Mouse (Mus musculus): Measurements from ENCODE around the gene Nr1h4. TPM values are rescaled to one million over a fixed set of nuclear protein-coding genes. Genes with fewer than 3 reads are reported as not detected.
A peak's percentile ranks its signal among the peaks of the same experiment; 100 is the strongest.

The Nr1h4 gene
- polyA plus RNA-seq, 1 experiment from 2014 or later = not detected

- 88% methylated on average over 3 of the region's 3 CpGs for WGBS
- no peak overlapping the region for H3K27ac ChIP-seq (ENCODE audit: low read depth, low read length)
- DNase-seq (ENCODE audit: low spot score) (no peak), ATAC-seq (ENCODE audit: insufficient read depth, low FRiP score, low TSS enrichment) (no peak)
- no peak overlapping the region for H3K9ac ChIP-seq (ENCODE audit: low read length)
- no peaks in the 10 kb centered on the region for H3K9me3 ChIP-seq (ENCODE audit: control insufficient read depth, low read length)
- H3K36me3 ChIP-seq (ENCODE audit: control insufficient read depth, insufficient read depth, low read length) = no peaks in the 10 kb centered on the region
- H3K27me3 ChIP-seq (ENCODE audit: control insufficient read depth, insufficient read depth, low read length) = no peaks in the 10 kb centered on the region
- H3K4me2 ChIP-seq (ENCODE audit: low read depth) = no peak overlapping the region
- no peaks in the 10 kb centered on the region for H3K4me1 ChIP-seq (ENCODE audit: control insufficient read depth, insufficient read depth, low read length)
- no peak overlapping the region for H3K4me3 ChIP-seq (ENCODE audit: low read depth, low read length)
Observed at GRCm38 (mm10) chr10:89458770-89459169, 74.6 kb downstream of the Nr1h4 start.

GRCm38 (mm10) chr10:89453794-89454193, 79.6 kb downstream of the Nr1h4 start:
- 89% methylated on average over 3 of the region's 3 CpGs for WGBS
- H3K4me3 ChIP-seq (ENCODE audit: low read depth, low read length) = no peak overlapping the region
- no peak for DNase-seq (ENCODE audit: low spot score)
- no peak overlapping the region for H3K4me2 ChIP-seq (ENCODE audit: low read depth)
- H3K27me3 ChIP-seq (ENCODE audit: control insufficient read depth, insufficient read depth, low read length) = no peaks in the 10 kb centered on the region
- no peak overlapping the region for H3K27ac ChIP-seq (ENCODE audit: low read depth, low read length)
- no peaks in the 10 kb centered on the region for H3K4me1 ChIP-seq (ENCODE audit: control insufficient read depth, insufficient read depth, low read length)
- H3K9me3 ChIP-seq (ENCODE audit: control insufficient read depth, low read length) = no peaks in the 10 kb centered on the region
- no peak for ATAC-seq (ENCODE audit: insufficient read depth, low FRiP score, low TSS enrichment)
- no peak overlapping the region for H3K9ac ChIP-seq (ENCODE audit: low read length)
- H3K36me3 ChIP-seq (ENCODE audit: control insufficient read depth, insufficient read depth, low read length) = no peaks in the 10 kb centered on the region

- H3K27me3 ChIP-seq (ENCODE audit: control insufficient read depth, insufficient read depth, low read length) = no peaks in the 10 kb centered on the region
- H3K36me3 ChIP-seq (ENCODE audit: control insufficient read depth, insufficient read depth, low read length) = no peaks in the 10 kb centered on the region
- no peak overlapping the region for H3K9ac ChIP-seq (ENCODE audit: low read length)
- H3K27ac ChIP-seq (ENCODE audit: low read depth, low read length) = no peak overlapping the region
- no peaks in the 10 kb centered on the region for H3K9me3 ChIP-seq (ENCODE audit: control insufficient read depth, low read length)
- no peak for DNase-seq (ENCODE audit: low spot score)
- H3K4me3 ChIP-seq (ENCODE audit: low read depth, low read length) = no peak overlapping the region
- no peak overlapping the region for H3K4me2 ChIP-seq (ENCODE audit: low read depth)
- no peak for ATAC-seq (ENCODE audit: insufficient read depth, low FRiP score, low TSS enrichment)
- no peaks in the 10 kb centered on the region for H3K4me1 ChIP-seq (ENCODE audit: control insufficient read depth, insufficient read depth, low read length)
- WGBS = 84% methylated on average over 15 of the region's 15 CpGs
Observed at GRCm38 (mm10) chr10:89453068-89453641, 80.2 kb downstream of the Nr1h4 start.

DNA sequence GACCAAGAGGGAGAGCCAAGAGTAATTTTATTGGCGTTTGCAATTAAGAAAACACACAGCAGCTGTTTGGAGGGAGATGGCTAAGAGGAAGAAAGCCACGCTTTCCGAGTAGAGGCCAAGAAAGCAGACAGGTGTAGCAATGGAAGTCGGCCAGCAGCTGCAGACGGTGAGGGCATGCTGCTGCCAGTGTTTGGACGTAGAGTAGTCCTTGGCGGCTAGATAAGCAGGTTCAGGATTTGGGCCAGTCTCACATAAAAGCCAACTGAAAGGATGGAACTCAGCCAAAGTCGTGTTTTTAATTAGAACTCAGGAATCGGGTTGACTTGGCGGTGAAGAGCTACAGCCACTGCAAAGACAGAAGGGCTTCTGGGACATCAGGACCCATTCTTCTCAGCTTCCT, 83.0 kb downstream of the Nr1h4 start:
- Histone ChIP-seq H3K4me2 (ENCODE audit: low read depth) (no peak overlapping the region), H3K4me1 (ENCODE audit: control insufficient read depth, insufficient read depth, low read length) (no peaks in the 10 kb centered on the region), H3K9me3 (ENCODE audit: control insufficient read depth, low read length) (no peaks in the 10 kb centered on the region), H3K36me3 (ENCODE audit: control insufficient read depth, insufficient read depth, low read length) (no peaks in the 10 kb centered on the region), H3K4me3 (ENCODE audit: low read depth, low read length) (no peak overlapping the region), H3K9ac (ENCODE audit: low read length) (no peak overlapping the region), H3K27me3 (ENCODE audit: control insufficient read depth, insufficient read depth, low read length) (no peaks in the 10 kb centered on the region), H3K27ac (ENCODE audit: low read depth, low read length) (no peak overlapping the region)
- WGBS = 84% methylated on average over 10 of the region's 10 CpGs
- DNase-seq (ENCODE audit: low spot score) = no peak
- no peak for ATAC-seq (ENCODE audit: insufficient read depth, low FRiP score, low TSS enrichment)

DNA sequence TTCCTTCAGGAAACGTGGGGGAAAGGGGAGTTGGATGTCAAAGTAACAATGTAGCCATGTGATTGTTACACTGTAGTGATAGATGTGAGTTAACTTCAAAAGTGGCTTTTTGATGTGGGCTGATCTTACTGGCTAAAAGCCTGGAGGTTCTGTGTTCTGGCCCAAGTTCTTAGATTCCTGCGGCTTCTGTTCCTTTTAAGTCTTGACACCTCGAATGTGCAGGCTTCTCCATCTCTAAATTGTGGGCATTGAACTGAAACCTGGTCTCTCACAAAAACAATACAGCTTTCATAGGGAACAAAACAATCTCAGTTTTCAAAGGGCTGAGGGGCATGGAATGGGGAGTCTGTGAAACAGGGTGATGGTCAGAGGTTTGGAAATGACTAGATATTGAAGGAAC, 89.0 kb downstream of the Nr1h4 start:
- WGBS = 43% methylated on average over 3 of the region's 3 CpGs
- DNase-seq (ENCODE audit: low spot score) = no peak
- ATAC-seq (ENCODE audit: insufficient read depth, low FRiP score, low TSS enrichment) = no peak
- H3K9ac ChIP-seq (ENCODE audit: low read length) = no peak overlapping the region
- H3K4me3 ChIP-seq (ENCODE audit: low read depth, low read length) = peak overlapping the region; percentile 55; the same call in 1 of the 2 replicates
- no peaks in the 10 kb centered on the region for H3K4me1 ChIP-seq (ENCODE audit: control insufficient read depth, insufficient read depth, low read length)
- peak overlapping the region; percentile 89 for H3K4me2 ChIP-seq (ENCODE audit: low read depth)
- no peaks in the 10 kb centered on the region for H3K9me3 ChIP-seq (ENCODE audit: control insufficient read depth, low read length)
- no peaks in the 10 kb centered on the region for H3K36me3 ChIP-seq (ENCODE audit: control insufficient read depth, insufficient read depth, low read length)
- no peak overlapping the region for H3K27ac ChIP-seq (ENCODE audit: low read depth, low read length)
- no peaks in the 10 kb centered on the region for H3K27me3 ChIP-seq (ENCODE audit: control insufficient read depth, insufficient read depth, low read length)

DNA sequence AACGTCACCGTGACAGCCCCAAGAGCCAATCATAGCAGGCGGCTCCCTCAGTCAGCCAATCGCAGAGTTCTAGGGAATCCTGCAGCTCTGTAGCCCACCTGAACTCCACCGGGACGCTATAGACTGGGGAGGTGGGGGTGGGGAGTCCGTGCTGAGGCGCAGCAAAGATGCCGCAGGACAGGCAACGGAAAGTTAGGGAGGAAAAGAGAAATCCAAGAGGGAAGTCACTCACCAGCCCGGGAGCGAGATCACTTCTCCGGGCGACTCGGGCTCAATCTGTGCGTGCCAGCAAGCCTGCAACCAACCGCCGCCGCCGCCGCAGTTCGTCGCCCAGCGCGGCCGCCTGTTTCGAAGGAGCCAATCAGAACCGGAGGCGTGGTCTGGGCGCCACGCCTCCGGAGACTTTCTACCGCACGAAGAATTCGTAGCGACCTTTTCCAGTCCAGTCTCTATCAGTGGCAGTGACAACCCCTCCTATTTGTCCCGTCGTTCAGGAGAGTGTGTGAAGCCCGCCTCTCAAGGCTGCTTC, 89.7 kb downstream of the Nr1h4 start, which contains the start of gene Gas2l3:
Gene Gas2l3 (minus strand): TSS at position 345 of the 529 bp plus-strand sequence.
- DNase-seq (ENCODE audit: low spot score) (peak; percentile 90), ATAC-seq (ENCODE audit: insufficient read depth, low FRiP score, low TSS enrichment) (peak; percentile 94)
- under 1% methylated on average over 39 of the region's 39 CpGs for WGBS
- Histone ChIP-seq H3K27me3 (ENCODE audit: control insufficient read depth, insufficient read depth, low read length) (no peaks in the 10 kb centered on the region), H3K36me3 (ENCODE audit: control insufficient read depth, insufficient read depth, low read length) (no peaks in the 10 kb centered on the region), H3K4me3 (ENCODE audit: low read depth, low read length) (peak within 1 kb of the TSS; percentile 55), H3K9me3 (ENCODE audit: control insufficient read depth, low read length) (no peaks in the 10 kb centered on the region), H3K4me2 (ENCODE audit: low read depth) (peak within 1 kb of the TSS; percentile 89), H3K4me1 (ENCODE audit: control insufficient read depth, insufficient read depth, low read length) (no peaks in the 10 kb centered on the region), H3K9ac (ENCODE audit: low read length) (peak within 1 kb of the TSS; percentile 27), H3K27ac (ENCODE audit: low read depth, low read length) (no peak within 1 kb of the TSS)

DNA sequence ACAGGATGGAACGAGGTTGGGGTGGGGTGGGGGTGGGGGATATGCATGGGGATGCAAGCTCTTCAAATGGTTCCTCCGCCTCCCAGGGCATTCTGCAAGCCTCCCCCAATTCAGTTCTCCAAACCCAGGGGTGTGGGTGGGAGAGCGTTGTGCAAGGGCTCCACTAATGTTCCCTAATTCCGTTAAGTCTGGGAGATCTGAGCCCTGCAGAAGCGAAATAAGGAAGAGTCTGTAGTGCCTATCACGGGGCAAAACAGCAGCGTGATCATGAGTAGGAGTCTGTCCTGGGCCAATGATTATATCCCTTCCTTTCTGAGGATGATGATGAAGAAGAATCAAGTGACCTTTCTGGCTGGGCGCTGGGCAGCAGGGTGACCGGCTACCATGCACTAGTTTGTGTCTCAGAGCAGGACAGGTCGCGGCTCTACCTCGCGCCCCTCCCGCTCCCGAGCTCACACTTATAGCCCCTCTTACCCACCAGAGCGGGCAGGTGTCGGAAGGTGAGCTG, 90.2 kb downstream of the Nr1h4 start:
- Histone ChIP-seq H3K9ac (ENCODE audit: low read length) (peak overlapping the region; percentile 27), H3K4me1 (ENCODE audit: control insufficient read depth, insufficient read depth, low read length) (no peaks in the 10 kb centered on the region), H3K27ac (ENCODE audit: low read depth, low read length) (no peak overlapping the region), H3K9me3 (ENCODE audit: control insufficient read depth, low read length) (no peaks in the 10 kb centered on the region), H3K36me3 (ENCODE audit: control insufficient read depth, insufficient read depth, low read length) (no peaks in the 10 kb centered on the region), H3K4me2 (ENCODE audit: low read depth) (peak overlapping the region; percentile 89), H3K4me3 (ENCODE audit: low read depth, low read length) (peak overlapping the region; percentile 55), H3K27me3 (ENCODE audit: control insufficient read depth, insufficient read depth, low read length) (0 out of 2 replicates have a peak, but pooled peaks cover 4% of the 10 kb centered on the region)
- DNase-seq (ENCODE audit: low spot score) (no peak), ATAC-seq (ENCODE audit: insufficient read depth, low FRiP score, low TSS enrichment) (no peak)
- under 1% methylated on average over 17 of the region's 17 CpGs for WGBS

- Histone ChIP-seq H3K4me2 (ENCODE audit: low read depth) (peak overlapping the region; percentile 89), H3K36me3 (ENCODE audit: control insufficient read depth, insufficient read depth, low read length) (no peaks in the 10 kb centered on the region), H3K9ac (ENCODE audit: low read length) (no peak overlapping the region; the same call in 1 of the 2 replicates), H3K27ac (ENCODE audit: low read depth, low read length) (no peak overlapping the region), H3K4me1 (ENCODE audit: control insufficient read depth, insufficient read depth, low read length) (no peaks in the 10 kb centered on the region), H3K4me3 (ENCODE audit: low read depth, low read length) (peak overlapping the region; percentile 55), H3K27me3 (ENCODE audit: control insufficient read depth, insufficient read depth, low read length) (0 out of 2 replicates have a peak, but pooled peaks cover 4% of the 10 kb centered on the region), H3K9me3 (ENCODE audit: control insufficient read depth, low read length) (no peaks in the 10 kb centered on the region)
- no peak for ATAC-seq (ENCODE audit: insufficient read depth, low FRiP score, low TSS enrichment)
- WGBS = 33% methylated on average over 4 of the region's 4 CpGs
- no peak for DNase-seq (ENCODE audit: low spot score)
Observed at GRCm38 (mm10) chr10:89442640-89443039, 90.7 kb downstream of the Nr1h4 start.

DNA sequence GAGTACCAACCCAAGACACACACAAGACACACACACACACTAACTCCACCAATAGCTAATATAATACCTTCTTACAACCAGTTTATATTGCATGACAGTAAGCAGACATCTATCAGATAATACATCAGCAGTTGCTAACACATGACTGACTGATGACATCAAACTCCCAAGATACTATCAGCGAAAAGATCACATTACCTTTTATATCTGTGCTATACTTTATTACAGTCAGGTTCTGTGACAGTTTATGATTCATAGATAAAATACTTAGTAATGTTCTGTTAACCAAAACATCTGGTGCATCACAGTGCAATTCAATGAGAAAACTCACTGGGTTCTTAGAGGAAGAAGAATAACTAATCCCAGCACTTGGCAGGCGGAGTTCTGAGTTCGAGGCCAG, 91.4 kb downstream of the Nr1h4 start:
- DNase-seq (ENCODE audit: low spot score) (no peak), ATAC-seq (ENCODE audit: insufficient read depth, low FRiP score, low TSS enrichment) (no peak)
- WGBS = 91% methylated on average over 3 of the region's 3 CpGs
- peaks cover 6% of the 10 kb centered on the region; the same call in 1 of the 2 replicates for H3K27me3 ChIP-seq (ENCODE audit: control insufficient read depth, insufficient read depth, low read length)
- H3K4me3 ChIP-seq (ENCODE audit: low read depth, low read length) = no peak overlapping the region
- H3K27ac ChIP-seq (ENCODE audit: low read depth, low read length) = no peak overlapping the region
- no peaks in the 10 kb centered on the region for H3K36me3 ChIP-seq (ENCODE audit: control insufficient read depth, insufficient read depth, low read length)
- no peak overlapping the region for H3K4me2 ChIP-seq (ENCODE audit: low read depth)
- no peaks in the 10 kb centered on the region for H3K9me3 ChIP-seq (ENCODE audit: control insufficient read depth, low read length)
- H3K4me1 ChIP-seq (ENCODE audit: control insufficient read depth, insufficient read depth, low read length) = no peaks in the 10 kb centered on the region
- no peak overlapping the region for H3K9ac ChIP-seq (ENCODE audit: low read length)
